ENCODE assay signal across 9 mouse cellular contexts in genomic region chr8:120232398-120232797, GRCm38 (mm10). TPM values are rescaled to one million over a fixed set of nuclear protein-coding genes. Genes with fewer than 3 reads are reported as not detected.
DNase-seq lines count a peak whose midpoint lies in the region; ATAC-seq lines count a peak whose summit lies in the region.
"Had no signal": no experiment of that assay in that cellular context is flagged by ENCODE, and none has a peak within 500 bp of the region (broad histone marks: within the 10 kb centered on the region; RNA-seq: fewer than 3 reads in every experiment).

No protein-coding gene starts in this region.

- ATAC-seq in kidney, embryonic 16.5 days (ENCODE audit: low FRiP score, low TSS enrichment) = no peak
- no peak for ATAC-seq in embryonic facial prominence, embryonic 14.5 days (ENCODE audit: low read depth)
- ATAC-seq in hindbrain, embryonic 15.5 days (ENCODE audit: low FRiP score, low read depth) = no peak
- no peak for ATAC-seq in midbrain, embryonic 16.5 days

- H3K36me3 ChIP-seq in kidney, embryonic 16.5 days (ENCODE audit: insufficient read depth, low read length) = no peaks in the 10 kb centered on the region
- H3K36me3 ChIP-seq in embryonic facial prominence, embryonic 14.5 days (ENCODE audit: control insufficient read depth, insufficient read depth, low read length) = 0 out of 2 replicates have a peak, but pooled peaks cover 6% of the 10 kb centered on the region
- no peaks in the 10 kb centered on the region for H3K36me3 ChIP-seq in hindbrain, embryonic 15.5 days
- no peaks in the 10 kb centered on the region for H3K36me3 ChIP-seq in midbrain, embryonic 16.5 days (ENCODE audit: control insufficient read depth, insufficient read depth, low read length)

- peaks cover 16% of the 10 kb centered on the region for H3K27me3 ChIP-seq in kidney, embryonic 16.5 days (ENCODE audit: insufficient read depth, low read length)
- H3K27me3 ChIP-seq in embryonic facial prominence, embryonic 14.5 days (replicated peaks; ENCODE audit: control insufficient read depth, insufficient read depth, low read length) = no peaks in the 10 kb centered on the region; the same call in 1 of the 2 replicates
- peaks cover 8% of the 10 kb centered on the region; the same call in 1 of the 2 replicates for H3K27me3 ChIP-seq in hindbrain, embryonic 15.5 days
- peaks cover 14% of the 10 kb centered on the region; the same call in 1 of the 2 replicates for H3K27me3 ChIP-seq in midbrain, embryonic 16.5 days (ENCODE audit: control insufficient read depth, insufficient read depth, low read depth, low read length)

- peak overlapping the region; percentile 93 for H3K4me2 ChIP-seq in kidney, embryonic 16.5 days (replicated peaks; ENCODE audit: low read depth, low read length)
- peak overlapping the region; percentile 98 for H3K4me2 ChIP-seq in embryonic facial prominence, embryonic 14.5 days (ENCODE audit: low read depth, low read length)
- peak overlapping the region; percentile 83 for H3K4me2 ChIP-seq in hindbrain, embryonic 15.5 days
- peak overlapping the region; percentile 86 for H3K4me2 ChIP-seq in midbrain, embryonic 16.5 days (ENCODE audit: low read length)

- H3K27ac ChIP-seq in kidney, embryonic 16.5 days (ENCODE audit: low read length) = no peak overlapping the region
- H3K27ac ChIP-seq in embryonic facial prominence, embryonic 14.5 days (replicated peaks; ENCODE audit: low read depth, low read length) = no peak overlapping the region
- H3K27ac ChIP-seq in hindbrain, embryonic 15.5 days (replicated peaks) = no peak overlapping the region
- H3K27ac ChIP-seq in midbrain, embryonic 16.5 days (ENCODE audit: low read length) = no peak overlapping the region

- H3K9ac ChIP-seq in kidney, embryonic 16.5 days (replicated peaks; ENCODE audit: low read length) = no peak overlapping the region
- H3K9ac ChIP-seq in embryonic facial prominence, embryonic 14.5 days (ENCODE audit: low read depth, low read length) = peak overlapping the region; percentile 75
- H3K9ac ChIP-seq in hindbrain, embryonic 15.5 days = peak overlapping the region; percentile 29; the same call in 1 of the 2 replicates
- peak overlapping the region; percentile 50; the same call in 1 of the 2 replicates for H3K9ac ChIP-seq in midbrain, embryonic 16.5 days (ENCODE audit: low read depth, low read length)

- H3K4me3 ChIP-seq in kidney, embryonic 16.5 days (ENCODE audit: low read length) = peak overlapping the region; percentile 61
- peak overlapping the region; percentile 68 for H3K4me3 ChIP-seq in embryonic facial prominence, embryonic 14.5 days (ENCODE audit: low read depth, low read length)
- H3K4me3 ChIP-seq in hindbrain, embryonic 15.5 days = peak overlapping the region; percentile 27
- H3K4me3 ChIP-seq in midbrain, embryonic 16.5 days (ENCODE audit: low read depth, low read length) = peak overlapping the region; percentile 24

- DNase-seq in kidney, postnatal 36 days = no peak
- DNase-seq in embryonic facial prominence, embryonic 14.5 days (ENCODE audit: low spot score) = no peak
- DNase-seq in embryo, embryonic 10 days (ENCODE audit: low spot score) = no peak
- no peak for DNase-seq in thymus, postnatal 36 days
- DNase-seq in layer of hippocampus, adult 18-20 months (ENCODE audit: low spot score in 2 of 2) = no peak

- peaks cover 63% of the 10 kb centered on the region for H3K4me1 ChIP-seq in kidney, embryonic 16.5 days (ENCODE audit: insufficient read depth, low read length)
- peaks cover 55% of the 10 kb centered on the region for H3K4me1 ChIP-seq in embryonic facial prominence, embryonic 14.5 days (ENCODE audit: control insufficient read depth, insufficient read depth, low read length)
- peaks cover 66% of the 10 kb centered on the region for H3K4me1 ChIP-seq in hindbrain, embryonic 15.5 days (replicated peaks)
- H3K4me1 ChIP-seq in midbrain, embryonic 16.5 days (ENCODE audit: control insufficient read depth, insufficient read depth, low read length) = peaks cover 55% of the 10 kb centered on the region

- H3K9me3 ChIP-seq in kidney, embryonic 16.5 days (ENCODE audit: low read length) = no peaks in the 10 kb centered on the region
- no peaks in the 10 kb centered on the region for H3K9me3 ChIP-seq in embryonic facial prominence, embryonic 14.5 days (ENCODE audit: control insufficient read depth, low read length)
- H3K9me3 ChIP-seq in hindbrain, embryonic 15.5 days = no peaks in the 10 kb centered on the region
- H3K9me3 ChIP-seq in midbrain, embryonic 16.5 days (replicated peaks; ENCODE audit: control insufficient read depth, low read length, poor library complexity, severe bottlenecking) = no peaks in the 10 kb centered on the region

- WGBS in kidney, embryonic 16.5 days = 28% methylated on average over 4 of the region's 4 CpGs
- 35% methylated on average over 4 of the region's 4 CpGs for WGBS in embryonic facial prominence, embryonic 14.5 days
- WGBS in hindbrain, embryonic 15.5 days = 45% methylated on average over 4 of the region's 4 CpGs
- 35% methylated on average over 4 of the region's 4 CpGs for WGBS in midbrain, embryonic 16.5 days

RNA-seq across cellular contexts. Expression of gene Gse1, which starts 4.1 kb away (rescaled TPM):
- 6.7 and 7.9 TPM in 2 replicates for polyA plus RNA-seq in kidney, embryonic 16.5 days (2015; fragmentation: Nextera tagmentation; extraction: Ambion mirVana)
- 8.7 and 11.3 TPM in 2 replicates for polyA plus RNA-seq in embryonic facial prominence, embryonic 14.5 days (2014; fragmentation: Nextera tagmentation; extraction: Ambion mirVana)
- polyA plus RNA-seq in hindbrain, embryonic 15.5 days (2015; fragmentation: Nextera tagmentation; extraction: Ambion mirVana) = 15.4 and 20.1 TPM in 2 replicates
- polyA plus RNA-seq in midbrain, embryonic 16.5 days (2015; fragmentation: Nextera tagmentation; extraction: Ambion mirVana) = 13.3 and 17.6 TPM in 2 replicates
- total RNA-seq in layer of hippocampus, adult 18-20 months (2021) = 100 to 1,000 TPM; 142 to 146 TPM

RNA-seq across cellular contexts. Expression of gene Fam92b, which starts 55.1 kb away (rescaled TPM):
- polyA plus RNA-seq in kidney, embryonic 16.5 days (2015; fragmentation: Nextera tagmentation; extraction: Ambion mirVana) = 0.14 and 0.22 TPM in 2 replicates
- 2.4 and 3.5 TPM in 2 replicates for polyA plus RNA-seq in embryonic facial prominence, embryonic 14.5 days (2014; fragmentation: Nextera tagmentation; extraction: Ambion mirVana)
- 1.5 and 2.2 TPM in 2 replicates for polyA plus RNA-seq in hindbrain, embryonic 15.5 days (2015; fragmentation: Nextera tagmentation; extraction: Ambion mirVana)
- polyA plus RNA-seq in midbrain, embryonic 16.5 days (2015; fragmentation: Nextera tagmentation; extraction: Ambion mirVana) = 2.1 and 2.4 TPM in 2 replicates
- total RNA-seq in layer of hippocampus, adult 18-20 months (2021) = under 1 TPM; 0.45 to 0.58 TPM
- polyA plus RNA-seq: spleen, adult 2 months had no signal
